23 mouse cellular contexts compared by ENCODE assay signal in genomic region chr3:126780014-126780615, GRCm38 (mm10).
DNase-seq lines count a peak whose midpoint lies in the region; ATAC-seq and TF ChIP-seq lines count a peak whose summit lies in the region.
"Had no signal": no experiment of that assay in that cellular context is flagged by ENCODE, and none has a peak within 500 bp of the region (broad histone marks: within the 10 kb centered on the region; RNA-seq: fewer than 3 reads in every experiment).

No protein-coding gene starts in this region.

- DNase-seq in gastrocnemius, adult 2 months: peak; percentile 43
- DNase-seq in gastrocnemius, postnatal 14 days: no peak
- peak; percentile 8 for DNase-seq in MEL (ENCODE audit: low read depth, low spot score)
- peak; percentile 11 to 26 for DNase-seq in heart, postnatal 14 days
- no peak for DNase-seq in hindbrain, embryonic 14.5 days (ENCODE audit: low spot score)
- DNase-seq: adrenal gland, adult 8-10 months; cerebellum, adult 11-12 months; cerebellum, postnatal 25 days; kidney, adult 18-20 months; kidney, postnatal 10 days; liver, embryonic 13.5 days; thymus, adult 18-20 months had no signal

- no peak for TF ChIP-seq EP300 in MEL (IDR thresholded peaks at IDR 0.05; ENCODE audit: low read depth in 1 of 2, low read length in 2 of 2)

- H3K9ac ChIP-seq in MEL (ENCODE audit: control insufficient read depth, low read depth, low read length, poor library complexity, severe bottlenecking): no peak overlapping the region
- H3K9ac ChIP-seq in heart, embryonic 11.5 days (ENCODE audit: low read depth, low read length): no peak overlapping the region
- no peak overlapping the region for H3K9ac ChIP-seq in hindbrain, embryonic 14.5 days
- H3K9ac ChIP-seq: forebrain, embryonic 15.5 days; hindbrain, embryonic 15.5 days; liver, embryonic 13.5 days; neural tube, embryonic 13.5 days had no signal

- H3K27ac ChIP-seq in gastrocnemius, adult 2 months: peak overlapping the region; percentile 77
- no peak overlapping the region for H3K27ac ChIP-seq in MEL (ENCODE audit: control insufficient read depth, low read depth, low read length)
- peak overlapping the region; percentile 71 for H3K27ac ChIP-seq in heart, embryonic 11.5 days (ENCODE audit: low read depth, low read length)
- H3K27ac ChIP-seq in hindbrain, embryonic 14.5 days: no peak overlapping the region
- H3K27ac ChIP-seq: forebrain, embryonic 15.5 days; hindbrain, embryonic 15.5 days; left cerebral cortex, adult 2 months; limb, embryonic 10.5 days; liver, embryonic 13.5 days; neural tube, embryonic 13.5 days had no signal

- TF ChIP-seq CTCF in gastrocnemius, adult 2 months (IDR thresholded peaks at IDR 0.05): no peak
- TF ChIP-seq CTCF in MEL (IDR thresholded peaks at IDR 0.05 in 2 of 3, conservative IDR thresholded peaks at IDR 0.05 in 1 of 3; ENCODE audit: control insufficient read depth in 1 of 3, insufficient read depth in 1 of 3, low read depth in 2 of 3, low read length in 3 of 3, poor library complexity in 1 of 3, severe bottlenecking in 1 of 3): no peak

- H3K9me3 ChIP-seq in MEL (replicated peaks; ENCODE audit: insufficient read depth, low read length): no peaks in the 10 kb centered on the region
- H3K9me3 ChIP-seq in heart, embryonic 11.5 days (replicated peaks; ENCODE audit: control insufficient read depth, low read length): no peaks in the 10 kb centered on the region
- no peaks in the 10 kb centered on the region for H3K9me3 ChIP-seq in hindbrain, embryonic 14.5 days (ENCODE audit: control insufficient read depth, low read length)
- H3K9me3 ChIP-seq: forebrain, embryonic 15.5 days; hindbrain, embryonic 15.5 days; limb, embryonic 10.5 days; liver, embryonic 13.5 days; neural tube, embryonic 13.5 days had no signal

- TF ChIP-seq POLR2A in MEL (IDR thresholded peaks at IDR 0.05; ENCODE audit: control insufficient read depth in 1 of 2, insufficient read depth in 1 of 2, low read depth in 1 of 2, low read length in 2 of 2, poor library complexity in 1 of 2): no peak

- ATAC-seq in heart, embryonic 11.5 days (replicated peaks; ENCODE audit: insufficient number of reproducible peaks, low FRiP score, low TSS enrichment): no peak
- no peak for ATAC-seq in hindbrain, embryonic 14.5 days (ENCODE audit: low FRiP score)
- ATAC-seq in inflammation-experienced regulatory T-cells, adult 6 months: no peak
- no peak for ATAC-seq in frontal cortex, adult (ENCODE audit: low TSS enrichment)
- ATAC-seq: forebrain, embryonic 15.5 days; lung, postnatal 0 days had no signal

- intact Hi-C loops in gastrocnemius, adult 2 months (cut with DNase I): no loop called here
- intact Hi-C loops in gastrocnemius, postnatal 14 days (cut with DNase I; ENCODE audit: low total_unique reads): no loop called here
- intact Hi-C loops in heart, postnatal 14 days (cut with DNase I): no loop called here

- no peaks in the 10 kb centered on the region; a peak in 1 of 4 replicates for H3K4me1 ChIP-seq in MEL (ENCODE audit: control insufficient read depth in 1 of 2, insufficient read depth in 2 of 2, low read length in 2 of 2)
- no peaks in the 10 kb centered on the region for H3K4me1 ChIP-seq in heart, embryonic 11.5 days (ENCODE audit: control insufficient read depth, insufficient read depth, low read length)
- H3K4me1 ChIP-seq in hindbrain, embryonic 14.5 days (replicated peaks; ENCODE audit: control insufficient read depth, insufficient read depth, low read length): no peaks in the 10 kb centered on the region
- H3K4me1 ChIP-seq: forebrain, embryonic 15.5 days; hindbrain, embryonic 15.5 days; limb, embryonic 10.5 days; liver, embryonic 13.5 days; neural tube, embryonic 13.5 days had no signal

- WGBS in heart, embryonic 11.5 days (ENCODE audit: insufficient replicate concordance): 39% methylated on average over 5 of the region's 5 CpGs
- 80% methylated on average over 5 of the region's 5 CpGs for WGBS in hindbrain, embryonic 14.5 days

- H3K79me2 ChIP-seq in MEL (ENCODE audit: control insufficient read depth, insufficient read depth, low read length, poor library complexity): no peaks in the 10 kb centered on the region

- H3K4me2 ChIP-seq in heart, embryonic 11.5 days: peak overlapping the region; percentile 27; the same call in 1 of the 2 replicates
- no peak overlapping the region for H3K4me2 ChIP-seq in hindbrain, embryonic 14.5 days (replicated peaks)
- H3K4me2 ChIP-seq: forebrain, embryonic 15.5 days; hindbrain, embryonic 15.5 days; liver, embryonic 13.5 days; midbrain, embryonic 11.5 days; neural tube, embryonic 13.5 days had no signal

- no peaks in the 10 kb centered on the region for H3K27me3 ChIP-seq in MEL (ENCODE audit: control insufficient read depth in 1 of 2, insufficient read depth in 2 of 2, low read length in 2 of 2)
- no peaks in the 10 kb centered on the region for H3K27me3 ChIP-seq in heart, embryonic 11.5 days (ENCODE audit: control insufficient read depth, insufficient read depth, low read length)
- no peaks in the 10 kb centered on the region for H3K27me3 ChIP-seq in hindbrain, embryonic 14.5 days (ENCODE audit: control insufficient read depth, insufficient read depth, low read length)
- H3K27me3 ChIP-seq: CH12.LX; forebrain, embryonic 15.5 days; hindbrain, embryonic 15.5 days; liver, embryonic 13.5 days; neural tube, embryonic 13.5 days had no signal

- peak overlapping the region; percentile 28 for H3K4me3 ChIP-seq in gastrocnemius, adult 2 months
- H3K4me3 ChIP-seq in MEL (ENCODE audit: control insufficient read depth in 1 of 2, insufficient read depth in 1 of 2, low read depth in 2 of 2, low read length in 2 of 2): no peak overlapping the region; a peak in 1 of 4 replicates
- no peak overlapping the region for H3K4me3 ChIP-seq in heart, embryonic 11.5 days (ENCODE audit: low read depth, low read length)
- no peak overlapping the region for H3K4me3 ChIP-seq in hindbrain, embryonic 14.5 days (replicated peaks; ENCODE audit: low read length)
- H3K4me3 ChIP-seq: forebrain, embryonic 15.5 days; hindbrain, embryonic 15.5 days; left cerebral cortex, adult 2 months; limb, embryonic 10.5 days; liver, embryonic 13.5 days; neural tube, embryonic 13.5 days had no signal

- no peaks in the 10 kb centered on the region for H3K36me3 ChIP-seq in MEL (ENCODE audit: control insufficient read depth in 1 of 2, insufficient read depth in 2 of 2, low read length in 2 of 2)
- no peaks in the 10 kb centered on the region for H3K36me3 ChIP-seq in heart, embryonic 11.5 days (ENCODE audit: control insufficient read depth, insufficient read depth, low read length)
- H3K36me3 ChIP-seq in hindbrain, embryonic 14.5 days (replicated peaks; ENCODE audit: control insufficient read depth, insufficient read depth): no peaks in the 10 kb centered on the region
- H3K36me3 ChIP-seq: forebrain, embryonic 15.5 days; hindbrain, embryonic 15.5 days; limb, embryonic 10.5 days; liver, embryonic 13.5 days had no signal

- no peak for TF ChIP-seq RAD21 in MEL (IDR thresholded peaks at IDR 0.05; ENCODE audit: low read depth, low read length)

TF ChIP-seq in MEL, 35 proteins besides CTCF, POLR2A, EP300 and RAD21:
- TF ChIP-seq RCOR1 (IDR thresholded peaks at IDR 0.05; ENCODE audit: low read depth, low read length): no peak
- no peak for TF ChIP-seq ETS1 (IDR thresholded peaks at IDR 0.05; ENCODE audit: low read depth, low read length)
- TF ChIP-seq MAX (IDR thresholded peaks at IDR 0.05; ENCODE audit: low read length): no peak
- TF ChIP-seq MXI1 (IDR thresholded peaks at IDR 0.05; ENCODE audit: low read depth, low read length): no peak
- TF ChIP-seq NRF1 (IDR thresholded peaks at IDR 0.05; ENCODE audit: insufficient read depth, low read depth, low read length, poor library complexity, severe bottlenecking): no peak
- no peak for TF ChIP-seq SMC3 (IDR thresholded peaks at IDR 0.05; ENCODE audit: low read depth, low read length)
- no peak for TF ChIP-seq KAT2A (conservative IDR thresholded peaks at IDR 0.05; ENCODE audit: low read depth, low read length)
- no peak for TF ChIP-seq NELFE (IDR thresholded peaks at IDR 0.05; ENCODE audit: low read depth, low read length)
- no peak for TF ChIP-seq ZMIZ1 (IDR thresholded peaks at IDR 0.05; ENCODE audit: low read depth, low read length)
- TF ChIP-seq GABPA (IDR thresholded peaks at IDR 0.05; ENCODE audit: low read depth, low read length): no peak
- no peak for TF ChIP-seq JUND (IDR thresholded peaks at IDR 0.05; ENCODE audit: low read depth, low read length)

Comparison
In these comparisons a context has a peak if more than half of its experiments do, and no peak if none do; other contexts are left out.
1. DNase-seq: peak in gastrocnemius, adult 2 months (single experiment), MEL (single experiment) and heart, postnatal 14 days (2 of 2); none in gastrocnemius, postnatal 14 days (single experiment) and hindbrain, embryonic 14.5 days (single experiment).
2. H3K27ac ChIP-seq: peak in gastrocnemius, adult 2 months (single experiment) and heart, embryonic 11.5 days (single experiment); none in MEL (single experiment) and hindbrain, embryonic 14.5 days (single experiment).